Mouse (Mus musculus) embryonic facial prominence, embryonic 12.5 days (tissue): ENCODE measurements around the gene Glrx2. TPM values are rescaled to one million over a fixed set of nuclear protein-coding genes. Genes with fewer than 3 reads are reported as not detected.

ENCODE experiments used
- ATAC-seq: fragments of 200-750 bp; cut with Nextera tagmentation; 2 replicates; pipeline ENCODE4 v1.8.0; 2017; ENCODE audit not compliant: insufficient number of reproducible peaks, insufficient read depth, low FRiP score, low TSS enrichment
- H3K27ac ChIP-seq: fragments of 300-500 bp; sonication (generic); 2 replicates; pipeline ENCODE4 v1.5.1; 2016; ENCODE audit warnings: mild to moderate bottlenecking
- H3K27me3 ChIP-seq: fragments of 300-500 bp; sonication (generic); 2 replicates; pipeline ENCODE4 v1.6.1; 2016; ENCODE audit warnings: mild to moderate bottlenecking, moderate library complexity
- H3K36me3 ChIP-seq: fragments of 300-500 bp; sonication (generic); 2 replicates; pipeline ENCODE4 v1.6.1; 2016; ENCODE audit warnings: mild to moderate bottlenecking
- H3K4me1 ChIP-seq: fragments of 300-500 bp; sonication (generic); 2 replicates; pipeline ENCODE4 v1.6.1; 2016
- H3K4me2 ChIP-seq: fragments of 300-500 bp; sonication (generic); replicated peaks from 2 replicates; pipeline ENCODE4 v1.6.1; 2016; ENCODE audit warnings: mild to moderate bottlenecking, moderate library complexity
- H3K4me3 ChIP-seq: fragments of 300-500 bp; sonication (generic); 2 replicates; pipeline ENCODE4 v1.5.1; 2016; ENCODE audit warnings: mild to moderate bottlenecking
- H3K9ac ChIP-seq: fragments of 300-500 bp; sonication (generic); 2 replicates; pipeline ENCODE4 v1.6.1; 2016; ENCODE audit warnings: mild to moderate bottlenecking, moderate library complexity
- H3K9me3 ChIP-seq: fragments of 300-500 bp; sonication (generic); 2 replicates; pipeline ENCODE4 v1.6.1; 2016; ENCODE audit warnings: mild to moderate bottlenecking, moderate library complexity
- whole genome bisulfite sequencing: fragments of 180-500 bp; shearing (Covaris S2); methylation state at CpG from one replicate; pipeline ENCODE4 v1.1.7; 2016; 5-methylcytosine and 5-hydroxymethylcytosine counted together
- polyA plus RNA-seq: library from polyadenylated mRNA; unstranded; fragments of >200 nt; fragmentation: Nextera tagmentation; extraction: Ambion mirVana; gene quantifications from 2 replicates; pipeline ENCODE4 v1.2.1, GENCODE M21; 2016

The Glrx2 gene
- polyA plus RNA-seq, 1 experiment from 2014 or later: 125 TPM

DNA sequence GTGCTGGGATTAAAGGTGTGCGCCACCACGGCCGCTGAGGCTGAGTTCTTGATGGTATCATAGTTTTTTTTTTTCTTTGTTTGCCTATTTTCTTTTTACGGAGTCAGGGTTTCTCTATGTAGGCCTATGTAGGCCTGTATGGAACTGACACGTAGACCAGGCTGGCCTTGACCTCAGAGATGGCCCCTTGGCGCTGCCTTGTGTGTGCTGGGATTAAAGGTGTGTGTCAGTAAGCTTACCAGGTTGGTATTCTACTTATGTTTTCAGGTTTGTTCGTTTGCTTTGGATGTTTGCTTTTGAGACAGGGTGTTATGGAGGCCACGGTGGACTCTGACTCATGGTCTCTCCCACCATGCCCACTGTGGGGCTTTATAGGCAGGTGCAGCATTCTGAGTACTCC, 46.0 kb downstream of the Glrx2 start:
- H3K27me3 ChIP-seq: no peaks in the 10 kb centered on the region
- no peaks in the 10 kb centered on the region for H3K9me3 ChIP-seq
- H3K4me2 ChIP-seq: no peak overlapping the region
- no peak for ATAC-seq
- H3K9ac ChIP-seq: no peak overlapping the region
- H3K4me1 ChIP-seq: no peaks in the 10 kb centered on the region
- 94% methylated on average over 8 of the region's 8 CpGs for WGBS
- peaks cover 56% of the 10 kb centered on the region for H3K36me3 ChIP-seq
- H3K4me3 ChIP-seq: no peak overlapping the region
- H3K27ac ChIP-seq: no peak overlapping the region

DNA sequence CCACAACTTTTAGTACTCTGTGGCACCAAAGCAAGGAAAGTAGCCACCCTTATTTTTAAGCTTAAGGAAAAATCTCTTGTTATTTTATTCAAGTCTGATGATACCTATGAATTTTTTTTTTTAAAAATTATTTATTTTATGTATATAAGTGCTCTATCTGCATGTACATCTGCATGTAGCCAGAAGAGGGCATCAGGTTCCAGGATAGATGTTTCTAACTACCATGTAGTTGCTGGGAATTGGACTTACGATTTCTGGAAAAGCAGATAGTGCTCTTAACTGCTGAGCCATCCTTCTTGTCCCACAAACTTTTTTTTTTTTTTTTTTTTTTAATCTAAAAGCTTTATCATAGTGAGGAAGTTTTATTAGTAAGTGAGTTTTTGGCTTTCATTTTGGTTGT, 48.3 kb downstream of the Glrx2 start:
- 84% methylated on average over 1 of the region's 1 CpGs for WGBS
- no peaks in the 10 kb centered on the region for H3K27me3 ChIP-seq
- no peak overlapping the region for H3K9ac ChIP-seq
- no peak overlapping the region for H3K4me2 ChIP-seq
- H3K36me3 ChIP-seq: peaks cover 41% of the 10 kb centered on the region
- ATAC-seq: no peak
- H3K4me1 ChIP-seq: no peaks in the 10 kb centered on the region
- H3K4me3 ChIP-seq: no peak overlapping the region
- H3K27ac ChIP-seq: no peak overlapping the region
- no peaks in the 10 kb centered on the region for H3K9me3 ChIP-seq

DNA sequence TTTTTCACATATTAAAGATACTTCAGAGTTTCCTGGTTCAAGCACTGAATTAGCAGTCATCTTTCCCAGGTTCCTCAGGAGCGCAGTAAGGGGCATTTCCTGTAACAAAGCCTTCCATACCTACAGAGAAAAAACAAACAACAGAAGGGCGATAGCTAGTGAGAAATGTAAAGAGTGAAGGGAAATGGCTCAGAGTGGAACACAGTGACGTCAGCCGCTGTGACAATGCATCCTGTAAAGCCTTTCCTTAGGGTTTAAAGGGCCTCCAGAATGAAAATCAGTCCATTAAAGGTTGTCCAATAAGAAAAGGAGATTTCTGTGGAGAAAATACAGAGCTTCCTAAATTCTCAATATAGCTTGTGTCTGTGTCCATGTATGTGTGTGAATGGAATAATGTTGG, 49.7 kb downstream of the Glrx2 start:
- H3K9me3 ChIP-seq: no peaks in the 10 kb centered on the region
- WGBS: 87% methylated on average over 4 of the region's 4 CpGs

DNA sequence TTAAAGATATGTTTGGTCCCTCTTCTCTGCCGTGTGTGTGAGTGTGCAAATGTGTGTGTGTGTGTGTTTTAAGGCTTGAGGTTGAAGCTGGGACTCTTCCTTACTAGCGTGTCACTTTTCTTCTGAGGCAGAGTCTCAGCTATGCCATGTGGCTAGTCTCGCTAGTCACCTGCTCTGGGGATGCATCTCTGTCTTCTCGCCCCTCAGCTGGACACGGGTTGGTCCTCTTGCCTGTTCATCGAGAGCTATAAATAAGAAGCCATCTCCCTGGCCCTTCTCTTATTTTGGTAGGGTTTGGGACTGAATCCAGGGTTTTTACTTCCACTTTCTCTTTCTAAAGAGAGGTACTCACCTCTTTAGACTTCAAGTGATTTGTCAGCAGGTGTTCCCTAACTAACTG, 50.1 kb downstream of the Glrx2 start:
- ATAC-seq: no peak
- no peak overlapping the region for H3K27ac ChIP-seq
- H3K4me1 ChIP-seq: no peaks in the 10 kb centered on the region
- peaks cover 28% of the 10 kb centered on the region for H3K36me3 ChIP-seq
- WGBS: 95% methylated on average over 6 of the region's 6 CpGs
- no peak overlapping the region for H3K4me3 ChIP-seq
- no peak overlapping the region for H3K9ac ChIP-seq
- no peaks in the 10 kb centered on the region for H3K9me3 ChIP-seq
- H3K4me2 ChIP-seq: no peak overlapping the region
- H3K27me3 ChIP-seq: no peaks in the 10 kb centered on the region

More for the DNA sequence above, 49.7 kb downstream of the Glrx2 start:
- Histone ChIP-seq H3K36me3 (peaks cover 32% of the 10 kb centered on the region), H3K4me1 (no peaks in the 10 kb centered on the region), H3K9ac (no peak overlapping the region), H3K4me2 (no peak overlapping the region), H3K27ac (no peak overlapping the region), H3K27me3 (no peaks in the 10 kb centered on the region), H3K4me3 (no peak overlapping the region)
- ATAC-seq: no peak

DNA sequence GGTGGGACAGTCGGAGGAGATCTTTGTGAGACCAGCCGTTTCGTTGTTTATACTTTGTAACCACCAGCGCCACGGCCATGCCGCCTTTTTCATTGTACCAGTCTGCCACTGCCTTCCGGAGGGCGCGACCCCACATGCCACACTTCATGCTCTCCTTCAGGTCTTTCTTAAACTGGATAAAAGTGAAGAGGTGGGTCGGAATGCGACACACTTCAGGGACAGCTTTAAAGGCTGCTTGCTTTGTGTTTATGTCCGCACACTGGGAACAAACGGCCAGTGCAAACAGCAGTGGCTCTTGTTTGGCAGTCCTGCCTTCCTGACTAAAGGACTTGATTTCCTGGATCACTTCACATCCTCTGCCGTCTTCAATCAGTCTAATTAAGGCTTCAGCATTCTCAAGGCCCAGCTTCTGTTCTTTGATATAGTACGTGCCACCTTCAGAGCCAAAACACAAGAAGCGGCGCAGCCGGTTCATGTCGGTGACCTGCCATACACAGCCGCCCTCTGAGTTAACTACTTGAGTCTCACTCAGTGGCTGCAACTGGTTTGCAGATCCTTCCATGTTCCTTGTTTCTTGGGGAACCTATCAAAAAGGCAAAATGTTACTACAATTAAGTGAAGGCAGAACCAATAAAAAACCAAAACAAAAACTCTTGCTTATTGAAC, 54.4 kb downstream of the Glrx2 start:
- Histone ChIP-seq H3K4me3 (no peak overlapping the region), H3K27me3 (no peaks in the 10 kb centered on the region), H3K4me2 (no peak overlapping the region), H3K9ac (no peak overlapping the region), H3K4me1 (0 out of 2 replicates have a peak, but pooled peaks cover 4% of the 10 kb centered on the region), H3K9me3 (no peaks in the 10 kb centered on the region), H3K27ac (no peak overlapping the region), H3K36me3 (peaks cover 18% of the 10 kb centered on the region)
- no peak for ATAC-seq
- 65% methylated on average over 20 of the region's 20 CpGs for WGBS

DNA sequence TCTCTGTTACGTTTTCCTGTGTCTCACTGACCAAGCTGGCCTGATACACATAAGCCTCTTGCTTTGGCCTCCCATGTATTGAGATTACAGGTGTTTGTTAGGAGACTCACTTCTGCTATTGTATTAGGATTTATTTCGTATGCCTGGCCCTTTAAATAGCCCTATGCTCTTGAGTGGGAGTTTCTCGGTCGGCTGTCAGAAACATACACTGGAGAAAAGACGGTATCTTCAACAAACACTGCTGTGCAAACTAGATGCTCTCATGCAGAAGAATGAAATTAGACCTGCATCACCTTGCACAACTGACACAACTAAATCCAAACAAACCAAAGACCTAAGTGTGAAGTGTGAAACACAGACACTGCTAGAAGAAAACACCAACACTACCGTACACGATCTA, 56.9 kb downstream of the Glrx2 start:
- Histone ChIP-seq H3K36me3 (0 out of 2 replicates have a peak, but pooled peaks cover 5% of the 10 kb centered on the region), H3K27ac (no peak overlapping the region), H3K9ac (no peak overlapping the region), H3K27me3 (no peaks in the 10 kb centered on the region), H3K4me1 (peaks cover 4% of the 10 kb centered on the region; the same call in 1 of the 2 replicates), H3K9me3 (no peaks in the 10 kb centered on the region), H3K4me2 (no peak overlapping the region), H3K4me3 (no peak overlapping the region)
- no peak for ATAC-seq
- 85% methylated on average over 7 of the region's 7 CpGs for WGBS

DNA sequence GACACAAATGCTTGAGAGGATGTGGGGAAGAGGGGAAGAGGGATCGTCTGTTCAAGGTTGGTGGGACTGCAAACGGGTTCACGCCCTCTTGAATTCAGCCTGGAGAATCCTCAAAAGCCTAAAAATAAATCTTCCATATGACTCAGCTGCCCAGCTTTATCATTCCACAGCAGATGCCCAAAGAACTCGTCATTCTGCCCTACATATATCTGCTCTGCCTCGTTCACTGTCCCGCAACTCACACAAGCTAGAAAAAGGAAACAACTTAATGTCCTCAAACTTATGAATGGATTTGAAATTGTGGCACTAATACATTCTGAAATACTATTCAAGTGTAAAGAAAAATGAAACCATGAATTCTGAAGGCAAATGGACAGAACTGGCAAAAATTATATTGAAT, 57.8 kb downstream of the Glrx2 start:
- Histone ChIP-seq H3K27me3 (no peaks in the 10 kb centered on the region), H3K9ac (no peak overlapping the region), H3K4me2 (no peak overlapping the region), H3K36me3 (0 out of 2 replicates have a peak, but pooled peaks cover 5% of the 10 kb centered on the region), H3K4me1 (peaks cover 11% of the 10 kb centered on the region), H3K27ac (no peak overlapping the region), H3K4me3 (no peak overlapping the region), H3K9me3 (no peaks in the 10 kb centered on the region)
- no peak for ATAC-seq
- 89% methylated on average over 6 of the region's 6 CpGs for WGBS

DNA sequence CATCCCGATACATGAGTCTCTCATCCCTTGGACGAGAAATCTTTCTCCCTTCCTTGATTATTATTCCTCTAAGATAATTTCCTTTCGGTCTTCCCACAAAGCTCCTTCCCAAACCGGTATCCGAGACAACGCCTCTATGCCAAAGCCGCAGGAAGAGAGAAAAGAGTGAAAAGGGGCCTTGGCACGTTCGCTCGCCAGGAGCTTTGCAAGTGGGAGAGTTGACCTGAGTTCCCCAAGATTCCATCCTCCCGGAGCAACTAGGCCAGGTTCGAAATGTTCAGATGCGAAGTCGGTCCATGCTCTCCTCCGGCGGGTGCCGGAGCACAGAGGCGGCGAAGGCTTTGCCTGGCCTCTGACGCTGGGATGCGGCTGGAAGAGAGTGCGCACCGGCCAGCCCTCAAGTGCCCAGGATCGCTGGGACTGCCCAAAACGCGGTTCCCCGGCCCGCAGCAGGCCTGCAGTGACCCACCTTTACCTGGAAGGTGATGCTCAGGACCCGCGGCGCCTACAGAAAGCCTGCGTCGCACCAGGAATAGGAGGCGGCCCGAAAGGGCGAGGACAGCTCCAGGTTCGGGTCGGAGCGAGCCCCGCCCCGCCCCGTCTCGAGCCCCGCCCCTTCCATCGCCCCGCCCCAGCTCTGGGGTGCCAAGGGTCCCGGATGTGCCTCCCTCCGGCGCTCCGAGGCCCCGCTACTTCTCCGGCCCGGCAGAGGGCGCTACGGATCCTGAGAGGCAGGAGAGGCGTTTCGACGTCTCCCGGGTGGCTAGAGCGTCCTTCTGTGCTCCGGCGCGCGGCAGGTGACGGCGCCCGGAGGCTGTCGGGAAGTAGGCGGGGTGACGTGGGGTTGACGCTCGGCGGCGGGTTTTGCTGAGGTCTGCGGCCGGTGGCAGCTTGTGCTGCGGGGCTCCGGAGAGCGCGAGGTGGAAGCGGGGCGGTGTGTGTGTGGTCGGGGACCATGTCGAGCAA, 60.6 kb downstream of the Glrx2 start, which contains the start of the genes Trove2 and Uchl5:
Trove2 (minus strand) TSS at position 623 of the 966 bp plus-strand sequence.
Uchl5 (plus strand) TSS at position 827 of the 966 bp plus-strand sequence.
- ATAC-seq: peak; percentile 97
- WGBS: under 1% methylated on average over 84 of the region's 84 CpGs
- Histone ChIP-seq H3K4me1 (peaks cover 11% of the 10 kb centered on the region), H3K27ac (peak within 1 kb of the TSS; percentile 65; the same call in 1 of the 2 replicates), H3K4me3 (peak within 1 kb of the TSS; percentile 82), H3K9me3 (no peaks in the 10 kb centered on the region), H3K9ac (peak within 1 kb of the TSS; percentile 85), H3K4me2 (peak within 1 kb of the TSS; percentile 85), H3K36me3 (no peaks in the 10 kb centered on the region), H3K27me3 (no peaks in the 10 kb centered on the region)

DNA sequence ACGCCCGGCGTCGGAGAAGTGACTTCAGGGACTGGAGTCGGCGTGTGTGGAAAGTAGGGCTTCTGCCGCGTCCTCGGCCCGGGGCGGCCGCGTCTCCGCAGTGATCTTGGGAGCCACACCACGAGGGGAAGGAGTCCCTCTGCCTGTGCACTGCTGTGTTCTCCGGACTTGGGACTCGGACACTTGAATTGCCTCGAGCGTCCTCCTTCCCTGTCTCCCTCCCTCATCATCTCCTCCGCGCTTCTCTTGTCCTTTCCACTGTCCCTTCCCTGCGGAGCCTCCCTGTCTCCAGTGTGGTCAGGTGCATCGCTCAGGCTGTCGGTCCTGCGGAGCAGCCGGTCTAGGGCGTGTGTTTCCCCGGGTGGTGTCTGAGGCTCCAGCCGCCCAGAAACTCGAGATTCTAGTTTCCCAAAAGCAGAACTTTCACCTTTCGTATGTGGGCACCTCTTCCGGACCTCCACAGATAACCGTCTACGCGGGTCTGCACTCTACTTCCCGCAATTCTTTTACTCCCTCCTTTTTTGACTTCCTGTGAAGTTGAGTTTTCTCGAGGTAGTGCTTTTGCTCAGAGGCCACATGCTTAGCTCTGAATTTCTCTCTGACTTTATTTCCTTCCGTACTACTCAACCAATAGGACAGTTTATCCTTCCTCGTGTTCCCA, 61.5 kb downstream of the Glrx2 start:
- under 1% methylated on average over 39 of the region's 39 CpGs for WGBS

DNA sequence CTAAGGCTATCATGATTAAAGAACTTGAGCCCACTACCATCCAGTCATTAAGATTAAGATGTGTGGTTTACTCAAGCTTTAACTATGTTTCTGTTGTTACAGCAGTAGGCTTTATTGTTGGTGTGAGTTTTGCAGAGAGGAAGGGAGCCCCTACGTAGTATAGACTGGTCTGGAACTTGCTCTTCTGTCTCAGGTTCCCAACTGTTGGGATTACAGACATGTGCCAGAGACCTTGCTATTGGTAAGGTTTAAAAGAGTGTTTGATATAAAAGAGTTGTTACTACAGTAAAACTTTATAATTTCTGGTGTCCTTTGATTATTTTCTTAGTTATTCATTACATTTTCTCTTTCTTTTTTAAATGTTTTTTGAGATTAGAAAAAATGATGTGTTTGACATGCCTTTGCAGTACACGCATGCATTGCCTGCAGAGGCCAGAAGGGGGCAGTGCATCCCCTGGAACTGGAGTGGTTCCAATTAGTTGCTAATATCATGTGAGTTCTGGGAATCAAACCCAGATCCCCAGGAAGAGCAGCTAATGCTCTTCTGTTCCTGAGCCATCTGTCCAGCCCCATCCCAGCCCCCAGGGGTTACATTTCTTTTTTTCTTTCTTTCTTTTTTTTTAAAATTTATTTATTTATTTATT, 72.6 kb downstream of the Glrx2 start:
- no peaks in the 10 kb centered on the region for H3K36me3 ChIP-seq
- no peaks in the 10 kb centered on the region for H3K9me3 ChIP-seq
- H3K4me1 ChIP-seq: no peaks in the 10 kb centered on the region
- no peak overlapping the region for H3K4me3 ChIP-seq
- no peak overlapping the region for H3K27ac ChIP-seq
- H3K27me3 ChIP-seq: no peaks in the 10 kb centered on the region
- no peak for ATAC-seq
- 78% methylated on average over 2 of the region's 2 CpGs for WGBS
- no peak overlapping the region for H3K4me2 ChIP-seq
- no peak overlapping the region for H3K9ac ChIP-seq

More for the DNA sequence above, 61.5 kb downstream of the Glrx2 start:
- H3K36me3 ChIP-seq: no peaks in the 10 kb centered on the region
- H3K4me3 ChIP-seq: peak overlapping the region; percentile 82
- peak; percentile 48 for ATAC-seq
- no peaks in the 10 kb centered on the region for H3K27me3 ChIP-seq
- peak overlapping the region; percentile 85 for H3K4me2 ChIP-seq
- H3K9me3 ChIP-seq: no peaks in the 10 kb centered on the region
- peak overlapping the region; percentile 85 for H3K9ac ChIP-seq
- H3K4me1 ChIP-seq: peaks cover 11% of the 10 kb centered on the region
- peak overlapping the region; percentile 65; the same call in 1 of the 2 replicates for H3K27ac ChIP-seq
